Mouse (Mus musculus) adrenal gland, postnatal 10 days (tissue): ENCODE results near the gene Efcab11. TPM values are rescaled to one million over a fixed set of nuclear protein-coding genes. Genes with fewer than 3 reads are reported as not detected.

ENCODE experiments used
- DNase-seq: peaks from one replicate; pipeline ENCODE4 v3.0.0; 2021; ENCODE audit warnings: mixed read lengths
- long read RNA-seq, 2 experiments: library from polyadenylated mRNA; stranded (forward); transcript quantifications; one replicate each; pipeline ENCODE4 v2.0.0; 2021
- total RNA-seq, 2 experiments: library from RNA; stranded (reverse); gene quantifications; 2 replicates each; pipeline ENCODE4 v1.2.3; 2021

Efcab11 gene
- 1 to 10 TPM; 1.4 to 2.1 TPM for total RNA-seq
- long read RNA-seq, experiment 1, partial matches to known transcripts, result 0 of 3 reads
- long read RNA-seq, experiment 1, other reads (novel, unspliced or antisense), result 1 of 3 reads
- long read RNA-seq, experiment 2, partial matches to known transcripts, result 0 of 4 reads
- long read RNA-seq, experiment 2, other reads (novel, unspliced or antisense), result 3 of 4 reads

DNA sequence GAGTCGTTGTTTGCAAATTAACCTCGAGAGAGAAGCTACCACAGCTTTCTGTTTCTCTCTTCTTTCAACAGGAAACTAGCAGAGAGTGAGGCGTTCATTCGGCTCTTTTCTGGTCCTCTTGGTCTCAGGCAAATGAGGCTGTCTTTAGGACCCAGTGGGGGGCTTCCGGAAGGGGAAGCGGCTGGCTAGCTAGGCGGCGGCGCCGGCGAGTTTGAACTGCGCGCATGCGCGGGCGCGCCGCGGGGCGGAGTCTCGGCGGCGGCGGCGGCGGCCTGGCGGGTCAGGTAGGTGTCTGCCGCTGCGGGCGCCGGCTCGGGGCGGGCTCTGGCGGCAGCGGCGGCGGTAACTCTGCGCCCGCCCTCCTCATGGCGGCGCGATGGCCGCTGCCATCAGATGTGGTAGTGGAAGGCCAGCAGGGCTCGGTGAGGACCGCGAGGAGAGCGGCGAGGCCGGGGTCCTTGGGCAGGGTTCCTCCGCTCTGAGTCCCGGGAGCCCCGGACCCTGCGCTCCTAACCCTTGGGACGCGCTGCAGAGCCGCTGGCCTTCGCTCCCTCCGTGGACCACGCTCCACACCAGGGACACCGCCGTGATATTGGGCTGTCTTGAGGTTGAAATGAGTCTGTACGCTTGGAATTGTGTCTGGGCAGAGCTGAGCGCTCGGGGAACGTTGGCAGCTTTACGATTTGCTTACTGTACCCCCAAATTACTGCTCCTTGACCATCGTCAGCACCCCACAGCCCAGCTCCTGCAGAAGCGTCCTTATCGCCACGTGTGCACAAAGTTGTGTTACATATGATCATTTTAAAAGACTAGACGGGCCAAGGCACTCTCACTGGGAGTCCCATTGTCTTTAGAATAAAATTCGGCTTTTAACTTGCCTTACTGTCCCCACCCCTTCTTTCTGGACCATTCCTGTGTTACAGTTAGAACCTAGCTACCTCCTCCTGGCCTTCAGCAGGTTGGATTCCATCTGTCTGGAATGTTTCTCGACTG lies at the start of gene Efcab11, which contains the start of gene Tdp1:
Gene Efcab11 (minus strand): TSS at position 171 of the 993 bp plus-strand sequence.
Gene Tdp1 (plus strand): TSS at position 249 of the 993 bp plus-strand sequence.
- DNase-seq, result peak; percentile 96

DNA sequence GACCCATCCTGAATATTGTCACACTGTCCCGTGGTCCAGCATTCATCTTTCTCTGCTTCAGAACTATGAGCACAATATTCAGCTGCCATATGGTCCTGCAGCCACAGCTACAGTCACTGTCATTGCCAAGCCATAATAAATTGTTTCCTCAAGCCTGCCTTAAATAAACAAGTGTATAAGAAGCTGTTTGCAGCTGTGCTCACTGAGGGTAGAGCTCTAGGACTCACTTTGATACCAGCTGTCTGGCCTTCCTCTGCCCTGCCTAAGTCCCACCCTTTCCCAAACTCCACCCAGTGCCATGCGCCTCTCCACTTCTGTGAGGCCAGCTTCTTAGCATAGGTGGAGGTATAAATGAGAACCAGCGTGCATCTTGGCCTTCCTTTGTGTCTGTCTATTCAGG lies 49.4 kb upstream of the Efcab11 start:
- DNase-seq, result no peak

DNA sequence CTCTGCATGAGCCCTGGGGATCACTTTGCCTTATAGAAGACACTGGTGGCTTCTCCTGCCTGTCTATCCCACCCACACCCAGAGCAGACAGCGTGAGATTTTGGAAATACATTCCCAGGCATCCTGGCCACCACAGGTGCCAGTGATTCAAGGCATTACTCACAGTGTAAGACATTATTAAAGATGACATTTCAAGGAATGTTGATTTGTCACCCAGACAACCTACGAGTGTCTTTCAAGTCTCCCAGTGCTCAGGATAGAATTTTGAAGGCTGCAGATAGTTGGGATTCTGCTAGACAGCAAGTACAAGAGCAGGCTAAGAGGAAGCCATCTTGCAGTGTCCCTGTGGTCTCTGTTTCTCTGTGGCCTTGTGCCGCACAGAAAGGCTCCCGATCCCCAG lies 48.0 kb upstream of the Efcab11 start:
- no peak for DNase-seq

DNA sequence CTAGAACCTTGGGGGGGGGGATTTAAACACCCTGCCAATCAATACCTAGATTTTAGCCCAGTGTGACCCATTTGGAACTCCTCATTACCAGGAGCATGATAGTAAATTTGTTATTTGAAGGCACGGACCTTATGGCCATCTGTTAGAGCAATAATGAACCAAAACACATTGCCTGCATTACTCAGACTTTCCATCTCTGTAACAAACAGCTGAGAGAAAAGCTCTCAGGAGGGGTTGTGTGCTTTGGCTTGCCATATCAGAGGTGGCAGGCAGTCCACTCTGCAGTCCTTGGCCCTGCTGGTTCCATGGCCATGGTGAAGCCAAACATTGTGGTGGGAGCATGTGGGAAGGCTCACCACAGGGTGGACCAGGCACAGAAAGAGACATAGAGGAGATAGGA lies 44.9 kb upstream of the Efcab11 start:
- DNase-seq, result no peak

DNA sequence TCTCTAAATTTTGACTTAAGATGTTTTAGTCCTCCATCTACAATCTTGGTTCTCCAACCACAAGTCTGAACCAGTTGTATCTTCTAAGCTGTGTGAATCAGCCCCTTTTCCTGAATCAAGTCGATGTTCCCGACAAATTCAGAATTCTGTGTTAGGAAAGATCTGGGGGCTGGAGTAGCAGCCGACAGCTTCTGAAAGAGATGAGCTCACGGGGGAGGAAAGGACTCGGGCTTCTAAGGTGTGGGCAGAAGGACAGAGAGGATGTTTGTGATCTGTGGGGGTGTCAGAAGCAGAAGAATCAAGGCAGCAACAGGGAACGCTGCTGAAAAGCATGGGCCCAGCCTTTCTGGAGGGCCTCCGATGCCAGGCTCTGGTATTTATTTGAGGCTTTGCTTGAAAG lies 44.1 kb upstream of the Efcab11 start:
- no peak for DNase-seq

DNA sequence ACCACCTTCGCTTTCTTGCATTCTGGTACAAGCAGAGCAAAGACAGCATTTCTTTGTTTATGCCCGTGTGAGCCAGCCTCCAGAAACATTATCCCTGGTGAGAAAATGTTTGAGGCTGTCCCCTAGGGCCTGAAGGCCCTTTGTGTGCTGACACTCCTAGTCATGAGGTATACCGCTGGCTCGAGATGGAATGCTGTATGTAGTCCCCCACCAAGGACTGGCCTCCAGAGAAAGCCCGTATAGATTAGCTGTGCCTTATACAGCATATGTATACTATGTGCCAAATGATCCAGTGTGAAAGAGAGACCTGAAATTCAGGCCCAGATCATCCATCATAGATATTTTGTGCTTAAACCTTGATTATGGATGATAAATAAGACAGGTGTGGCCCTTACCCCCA lies 39.5 kb upstream of the Efcab11 start:
- no peak for DNase-seq

DNA sequence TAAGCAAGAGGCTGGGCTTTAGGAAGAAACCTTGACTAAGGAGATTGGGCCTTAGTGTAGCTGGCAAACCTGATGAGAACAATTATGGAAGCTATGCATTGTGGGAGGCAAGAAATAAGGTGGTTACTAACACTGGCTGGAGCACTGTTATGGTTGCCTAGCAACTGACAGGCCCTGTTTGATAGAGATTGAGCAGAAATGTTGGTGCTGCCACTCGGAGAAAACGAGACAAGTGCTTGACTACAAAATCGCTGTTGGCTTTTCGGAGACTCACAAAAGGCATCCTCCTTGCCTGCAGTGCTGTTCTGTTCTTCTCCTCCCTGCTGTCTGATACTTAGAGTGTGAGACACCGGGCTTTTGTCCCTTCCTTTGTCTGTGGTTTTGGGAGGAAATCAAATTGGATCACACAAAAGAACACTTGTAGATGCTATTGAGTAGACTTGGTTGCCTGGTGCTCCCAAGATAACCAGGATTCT lies 38.9 kb upstream of the Efcab11 start:
- DNase-seq, result no peak

DNA sequence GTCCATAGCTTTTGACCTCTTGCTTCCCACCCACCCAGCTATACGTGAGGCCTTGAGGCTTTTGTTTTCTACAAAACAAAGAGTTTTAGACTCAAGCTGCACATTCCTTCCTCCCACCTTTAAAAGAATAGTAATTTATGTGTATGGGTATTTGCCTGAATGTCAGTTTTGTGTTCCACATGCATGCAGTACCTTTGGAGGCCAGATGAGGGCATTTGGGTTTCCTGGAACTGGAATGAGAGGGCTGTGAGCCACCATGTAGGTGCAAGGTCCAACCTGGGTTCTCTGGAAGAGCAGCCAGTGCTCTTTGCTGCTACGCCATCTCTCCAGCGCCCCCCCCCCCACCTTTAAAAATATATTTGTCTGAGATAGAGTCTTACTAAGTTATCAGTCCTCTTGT lies 36.8 kb upstream of the Efcab11 start:
- no peak for DNase-seq

DNA sequence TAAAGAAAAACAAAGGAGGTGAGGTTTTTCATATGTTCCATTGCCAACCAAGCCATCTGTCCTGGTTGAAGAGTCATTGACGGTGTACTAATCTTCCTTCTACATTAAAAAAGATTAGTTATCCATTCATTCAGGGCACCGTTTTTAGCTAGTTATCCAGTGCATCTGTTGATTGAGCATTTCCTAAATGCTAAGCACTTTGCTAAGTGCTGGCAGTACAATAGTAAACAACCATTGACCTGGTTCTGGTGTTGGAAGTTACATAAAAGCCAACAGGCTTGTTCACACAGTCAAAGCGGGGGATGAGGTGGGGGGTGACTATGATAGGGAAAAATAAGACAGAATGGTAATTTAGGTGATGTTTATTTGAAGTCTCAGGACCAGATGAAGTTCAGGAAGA lies 35.4 kb upstream of the Efcab11 start:
- no peak for DNase-seq

DNA sequence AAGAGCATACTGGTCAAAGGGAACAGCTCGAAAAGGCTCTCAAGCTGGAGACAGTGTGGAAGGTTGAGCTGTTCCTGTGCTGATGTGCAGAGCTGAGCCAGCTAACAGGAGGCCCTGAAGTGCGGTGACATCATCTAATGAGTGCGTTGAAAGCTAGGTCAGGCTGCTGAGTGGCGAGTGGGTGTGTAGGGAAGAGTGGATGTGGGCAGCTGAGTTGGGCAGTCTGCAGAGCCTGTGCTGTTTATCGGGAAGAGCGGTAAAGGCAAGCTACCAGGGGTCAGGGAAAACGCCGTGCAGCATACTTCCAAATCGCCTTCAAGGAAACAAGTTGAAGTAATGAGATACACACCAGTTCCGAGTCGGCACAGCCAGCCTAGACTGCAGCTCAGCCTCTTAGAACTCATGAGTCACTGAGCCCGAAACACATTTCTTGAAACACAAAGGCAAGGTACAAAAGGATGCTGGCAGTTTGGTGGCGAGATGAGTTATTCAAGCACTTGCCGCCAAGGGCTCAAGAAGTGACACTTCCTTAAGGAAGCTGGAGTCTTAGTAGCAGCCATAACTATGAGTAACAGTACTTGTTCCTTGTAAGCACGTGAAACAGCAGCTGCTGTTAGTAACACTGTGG lies 33.7 kb upstream of the Efcab11 start:
- DNase-seq, result peak; percentile 33

DNA sequence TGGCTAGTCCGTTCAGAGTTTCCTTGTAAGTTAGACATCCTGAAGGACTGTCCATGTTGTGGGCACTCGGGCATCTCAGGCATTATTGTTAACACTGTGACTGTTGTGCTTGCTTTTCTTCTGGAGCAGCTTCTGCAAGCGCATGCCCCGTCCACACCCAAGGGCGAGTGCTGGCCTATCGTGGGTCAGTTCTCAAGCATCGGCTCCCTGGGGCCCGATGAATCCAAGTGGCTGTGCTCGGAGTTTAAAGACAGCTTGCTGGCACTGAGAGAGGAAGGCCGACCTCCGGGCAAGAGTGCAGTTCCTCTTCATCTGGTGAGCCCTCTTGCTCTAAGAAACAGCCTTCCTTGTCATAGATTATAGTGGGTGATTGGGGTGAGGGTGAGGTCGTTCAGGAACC lies 27.2 kb upstream of the Efcab11 start:
- DNase-seq, result no peak

DNA sequence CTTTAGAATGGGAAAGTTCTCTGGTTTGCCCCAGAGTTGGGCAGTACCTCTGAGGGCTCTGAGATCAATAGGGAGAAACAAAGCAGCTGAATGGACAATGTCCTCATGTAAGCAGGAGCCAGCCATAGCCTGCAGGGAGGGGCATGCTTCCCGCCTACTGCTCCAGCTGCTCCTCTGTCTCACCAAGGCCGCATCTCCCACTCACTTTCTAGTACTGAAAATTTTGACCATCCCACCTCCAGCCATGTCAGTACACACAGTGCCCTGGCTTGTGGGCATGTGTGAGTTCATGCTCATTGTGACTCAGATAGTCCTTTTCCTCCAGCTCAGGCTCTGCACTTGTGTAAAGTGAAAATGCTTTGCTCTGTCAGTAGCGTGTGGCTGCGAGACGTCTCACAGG lies 20.3 kb upstream of the Efcab11 start:
- DNase-seq, result no peak

DNA sequence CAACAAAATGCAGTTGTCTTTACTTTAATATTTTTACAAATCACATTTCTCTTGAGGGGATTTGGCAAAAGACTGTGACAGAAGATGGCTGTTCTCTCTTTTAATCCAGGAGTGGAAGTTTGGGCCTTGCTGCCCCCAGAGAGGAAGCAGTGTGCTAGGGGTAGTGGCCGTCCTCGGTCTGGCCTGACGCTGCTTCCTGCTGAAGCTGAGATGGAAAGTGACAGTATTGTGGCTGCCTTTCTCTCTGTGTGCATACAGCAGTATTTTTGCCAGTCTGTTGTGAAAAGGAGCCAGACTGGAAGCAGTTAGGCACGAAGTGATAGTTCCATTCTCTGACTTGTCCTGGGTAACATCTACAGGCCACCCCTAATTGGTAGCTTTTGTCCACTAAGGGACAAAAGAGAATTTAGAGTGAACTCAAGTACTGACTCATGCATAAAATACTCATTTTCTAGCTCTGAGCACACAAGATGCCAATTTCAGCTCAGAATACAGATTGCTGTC lies 18.7 kb upstream of the Efcab11 start:
- no peak for DNase-seq

DNA sequence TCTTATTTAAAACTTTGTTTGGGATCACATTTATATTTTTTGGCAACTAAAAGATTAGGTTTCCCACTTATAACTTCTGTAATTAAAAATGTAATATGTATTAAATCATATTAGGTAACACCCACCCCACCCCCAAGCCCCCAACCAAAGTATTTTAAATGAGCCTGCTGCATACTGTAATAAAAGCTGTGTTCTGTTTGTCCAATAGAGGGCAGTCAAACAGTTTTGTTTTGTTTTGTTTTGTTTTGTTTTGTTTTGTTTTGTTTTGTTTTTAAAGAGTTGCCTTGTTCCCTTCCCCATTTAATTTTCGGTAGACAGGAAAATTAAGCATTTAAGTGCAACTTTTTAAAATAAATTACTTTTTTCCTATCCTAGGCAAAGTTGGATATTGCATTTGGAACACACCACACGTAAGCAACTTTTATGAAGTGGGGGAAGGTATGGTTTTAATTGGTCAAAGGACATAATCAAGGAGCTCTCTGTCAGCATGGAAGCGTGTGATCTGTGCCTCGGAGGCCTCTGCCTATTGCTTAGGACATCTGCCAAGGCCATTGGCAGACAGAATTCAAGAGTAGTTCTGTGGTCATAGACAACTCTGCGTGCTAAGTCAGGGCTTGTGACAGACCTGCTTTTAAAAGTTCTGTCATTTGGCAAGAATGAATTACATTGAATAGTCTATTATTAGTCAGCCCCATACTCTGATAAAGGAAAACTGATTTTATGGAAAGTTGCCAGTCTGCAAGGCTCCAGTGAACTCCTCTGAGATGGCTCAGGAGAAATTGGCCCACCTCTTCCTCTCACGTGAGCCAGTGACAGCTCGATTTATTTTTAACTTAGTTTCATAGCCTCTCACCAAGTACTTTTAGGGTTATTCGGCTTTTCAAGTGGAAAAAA lies 18.0 kb upstream of the Efcab11 start:
- DNase-seq, result peak; percentile 19

DNA sequence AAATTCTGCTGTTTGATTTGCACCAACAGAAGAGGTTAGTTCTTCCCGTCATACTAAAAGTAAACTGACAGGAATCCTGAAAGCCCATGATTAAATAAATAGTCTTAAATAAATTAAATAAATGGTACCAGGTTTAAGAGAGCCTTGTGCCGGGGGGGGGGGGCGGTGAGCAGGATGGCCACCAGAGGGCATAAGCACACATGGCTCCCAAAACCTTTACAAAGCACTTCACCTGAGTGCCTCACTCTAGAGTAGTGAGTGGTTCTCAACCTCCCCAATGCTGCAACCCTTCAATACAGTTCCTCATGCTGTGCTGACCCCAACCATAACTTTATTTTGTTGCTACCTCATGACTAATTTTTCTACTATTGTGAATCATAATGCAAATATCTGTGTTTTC lies 15.8 kb upstream of the Efcab11 start:
- no peak for DNase-seq

DNA sequence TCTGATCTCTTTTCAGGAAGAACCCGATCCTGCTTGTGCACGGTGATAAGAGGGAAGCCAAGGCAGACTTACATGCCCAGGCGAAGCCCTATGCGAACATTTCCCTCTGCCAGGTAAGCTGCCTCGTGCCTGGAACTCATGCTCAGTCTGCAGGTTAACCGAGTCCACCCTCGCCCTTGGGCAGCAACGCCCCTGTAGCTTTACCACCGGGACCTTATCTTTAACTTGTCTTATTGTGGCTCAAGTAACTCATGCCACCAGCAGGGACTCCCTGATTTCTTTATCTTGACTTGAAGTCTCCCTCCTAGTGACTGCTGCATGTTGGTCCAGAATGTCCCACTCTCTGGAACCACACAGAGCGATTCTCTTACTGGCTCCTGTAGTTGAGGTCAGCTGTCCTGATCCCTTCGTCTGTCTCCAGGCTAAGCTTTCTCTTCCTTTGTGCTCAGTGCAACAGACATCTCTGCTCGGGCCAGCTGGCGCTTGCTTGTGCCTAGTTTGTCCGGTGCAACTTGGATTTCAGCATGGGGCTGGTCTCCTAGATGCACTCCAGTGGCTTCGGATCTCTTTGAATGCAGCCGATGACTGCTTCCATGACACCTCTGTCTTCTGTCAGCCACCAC lies 14.1 kb upstream of the Efcab11 start:
- no peak for DNase-seq

DNA sequence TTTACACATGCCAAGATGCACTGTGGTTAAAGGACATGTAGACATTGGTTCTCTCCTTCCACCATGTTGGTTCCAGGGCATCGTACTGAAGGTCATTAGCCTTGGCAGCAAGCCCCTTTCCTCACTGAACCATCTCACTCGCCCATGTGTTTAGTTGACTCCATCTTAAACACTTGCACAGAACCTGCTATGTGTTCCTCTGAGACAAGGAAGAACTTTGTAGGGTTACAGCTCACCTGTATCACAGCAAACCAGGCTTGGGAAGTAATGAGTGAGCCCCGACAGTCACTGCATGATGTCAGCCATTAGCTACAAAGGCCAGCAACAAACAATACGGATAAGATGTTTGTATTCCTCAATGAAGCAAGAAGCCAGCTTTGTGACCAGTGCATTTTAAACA lies 13.6 kb upstream of the Efcab11 start:
- no peak for DNase-seq

DNA sequence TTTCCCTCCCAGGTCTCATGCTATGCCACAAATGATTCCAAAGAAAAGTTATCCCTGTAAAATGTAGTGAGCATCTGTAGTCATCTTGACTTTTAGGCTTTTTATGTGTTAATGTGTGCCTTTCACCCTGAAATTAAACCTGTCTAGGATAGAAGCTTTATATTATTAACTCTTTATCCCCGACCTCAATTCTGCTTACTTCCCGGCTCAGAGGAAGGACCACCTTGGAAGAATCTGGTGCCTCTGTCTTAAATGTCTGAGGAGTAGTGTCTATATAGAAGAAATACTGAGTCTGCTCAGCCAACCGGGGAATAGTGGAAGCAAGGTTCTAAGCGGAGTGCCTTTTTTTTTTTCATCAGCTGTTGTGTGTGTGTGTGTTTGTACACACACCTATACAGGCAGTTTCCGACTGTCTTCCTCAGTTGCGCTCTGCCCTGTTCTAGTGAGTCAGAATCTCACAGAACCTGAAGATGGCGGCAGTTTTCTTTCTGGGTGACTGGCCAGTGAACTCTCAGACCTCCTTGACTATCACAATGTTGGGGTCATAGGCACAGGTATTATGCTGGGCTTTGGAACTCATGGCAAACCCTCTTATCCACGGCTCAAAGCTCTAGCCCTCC lies 1.2 kb upstream of the Efcab11 start:
- DNase-seq, result no peak

DNA sequence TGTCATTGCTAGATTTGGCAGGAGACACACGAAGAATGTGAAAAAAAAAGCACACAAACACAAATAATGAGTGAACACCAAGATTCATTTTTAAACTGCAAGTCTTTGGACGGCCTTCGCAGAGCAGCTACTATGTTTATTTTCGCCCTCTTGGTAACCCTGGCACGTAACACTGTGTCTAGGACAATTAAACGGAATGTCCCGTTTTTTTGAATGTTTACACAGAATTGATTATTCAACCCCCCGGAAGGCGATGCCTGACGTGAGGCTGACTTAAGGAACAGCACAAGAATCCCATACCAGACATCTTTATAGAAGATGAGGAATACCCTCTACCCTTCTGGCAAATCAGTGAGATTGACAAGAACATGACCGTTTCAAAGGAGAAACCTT lies 530 bp downstream of the Efcab11 start:
- DNase-seq, result peak; percentile 23

DNA sequence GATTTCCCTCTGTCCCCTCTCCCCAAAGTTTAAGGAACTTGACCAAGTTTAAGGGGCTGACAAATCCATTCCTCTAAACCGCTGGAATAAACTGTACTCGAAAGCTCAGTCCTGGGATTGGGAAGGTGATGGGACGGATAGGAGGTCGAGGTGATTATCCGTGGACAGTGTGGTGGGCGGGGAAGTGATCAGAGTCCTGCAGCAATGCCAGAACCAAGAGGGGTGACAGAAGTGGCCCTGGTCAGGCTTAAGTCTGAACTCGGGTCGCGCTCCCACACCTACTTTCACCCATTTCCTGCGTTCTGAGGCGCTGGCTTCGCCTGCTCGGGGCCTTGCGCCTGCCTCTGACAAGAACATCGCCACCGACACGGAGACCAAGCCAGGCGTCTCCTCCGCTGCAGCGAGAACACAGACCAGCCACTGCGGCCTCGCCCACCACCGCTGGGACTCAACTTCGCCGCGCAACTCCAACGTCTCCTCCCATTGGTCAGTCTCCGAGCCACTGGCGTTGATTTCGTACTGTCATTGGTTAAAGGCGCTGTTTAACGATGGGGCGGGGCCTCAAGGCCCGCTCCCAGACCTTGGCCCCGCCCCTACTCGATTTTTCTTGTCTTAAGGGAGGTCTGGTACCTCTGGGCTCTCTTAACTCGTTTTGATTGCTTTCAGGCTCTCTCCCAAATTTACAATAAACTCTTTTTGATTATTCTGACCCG lies 1.1 kb downstream of the Efcab11 start:
- DNase-seq, result peak; percentile 91
